Mouse (Mus musculus): ENCODE measurements around the gene Kif2a.

GRCm38 (mm10) chr13:106935871-106936255 is 86.1 kb downstream of the Kif2a start:
- TF ChIP-seq CTCF (IDR thresholded peaks at IDR 0.05; ENCODE audit: extremely low read depth, insufficient read depth, low read length) (no peak), POLR2A (IDR thresholded peaks at IDR 0.05; ENCODE audit: extremely low read depth, insufficient read depth, low read length) (no peak)

Data from cortical plate, adult 2 months (tissue).